Mouse (Mus musculus): Measurements from ENCODE around the gene Ankrd33. TPM values are rescaled to one million over a fixed set of nuclear protein-coding genes. Genes with fewer than 3 reads are reported as not detected.

The Ankrd33 gene
- total and polyA plus RNA-seq, 2 experiments = not detected

DNA sequence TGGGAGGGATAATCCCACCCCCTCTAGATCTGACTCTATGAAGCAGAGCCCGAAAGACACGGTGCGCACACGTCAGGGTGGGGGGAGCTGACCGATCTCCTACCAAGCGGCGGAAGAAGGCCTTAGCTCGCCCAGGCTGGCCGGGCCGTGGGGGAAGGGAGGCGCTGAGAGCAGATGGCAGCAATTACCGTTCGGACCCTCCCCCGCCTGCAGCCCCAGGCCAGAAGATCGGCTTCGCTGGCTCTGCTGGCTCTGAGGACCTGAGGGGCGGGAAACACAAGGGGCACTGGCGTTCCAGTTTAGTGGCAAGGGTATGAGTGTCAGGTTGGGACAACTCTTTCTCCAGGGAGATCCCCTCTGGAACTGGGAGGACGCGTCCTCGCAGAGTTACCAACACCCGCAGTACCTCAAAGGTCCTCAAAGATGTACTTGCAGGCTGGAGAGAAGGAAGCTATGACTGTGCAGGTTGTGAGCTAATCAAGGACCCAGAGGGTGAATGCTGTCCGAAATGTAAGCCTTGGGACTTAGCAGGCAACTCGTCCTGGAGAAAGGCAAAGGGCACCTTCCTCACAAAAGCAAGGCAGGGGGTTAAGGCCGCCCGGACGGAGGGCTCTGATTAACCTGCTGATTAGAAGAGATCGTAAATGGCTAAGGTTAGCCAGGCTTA is 17.4 kb upstream of the Ankrd33 start:
- Histone ChIP-seq H3K79me2 (ENCODE audit: control insufficient read depth, insufficient read depth, low read length) (no peaks in the 10 kb centered on the region), H3K27ac (replicated peaks; ENCODE audit: insufficient read depth, low read depth, low read length) (no peak overlapping the region), H3K27me3 (ENCODE audit: control insufficient read depth, insufficient read depth, low read length) (no peaks in the 10 kb centered on the region), H3K36me3 (ENCODE audit: control insufficient read depth, insufficient read depth, low read length) (no peaks in the 10 kb centered on the region), H3K4me1 (ENCODE audit: control insufficient read depth, insufficient read depth, low read length) (no peaks in the 10 kb centered on the region), H3K4me3 (ENCODE audit: insufficient read depth, low read depth, low read length) (no peak overlapping the region), H3K9ac (ENCODE audit: low read depth, low read length) (no peak overlapping the region)
- TF ChIP-seq CTCF (IDR thresholded peaks at IDR 0.05; ENCODE audit: low read depth, low read length) (no peak), POLR2A (IDR thresholded peaks at IDR 0.05; ENCODE audit: extremely low read depth, insufficient read depth, low read length) (no peak)
- WGBS = 43% methylated on average over 28 of the region's 28 CpGs
- DNase-seq (ENCODE audit: extremely low read depth, low read depth, low spot score) = no peak

- 92% methylated on average over 3 of the region's 3 CpGs for WGBS
- no peak for DNase-seq (ENCODE audit: extremely low read depth, low read depth, low spot score)
- Histone ChIP-seq H3K9ac (ENCODE audit: low read depth, low read length) (no peak overlapping the region), H3K27me3 (ENCODE audit: control insufficient read depth, insufficient read depth, low read length) (no peaks in the 10 kb centered on the region), H3K4me3 (ENCODE audit: insufficient read depth, low read depth, low read length) (no peak overlapping the region), H3K4me1 (ENCODE audit: control insufficient read depth, insufficient read depth, low read length) (peaks cover 2% of the 10 kb centered on the region), H3K79me2 (ENCODE audit: control insufficient read depth, insufficient read depth, low read length) (no peaks in the 10 kb centered on the region), H3K27ac (replicated peaks; ENCODE audit: insufficient read depth, low read depth, low read length) (no peak overlapping the region), H3K36me3 (ENCODE audit: control insufficient read depth, insufficient read depth, low read length) (no peaks in the 10 kb centered on the region)
- no peak for TF ChIP-seq CTCF (IDR thresholded peaks at IDR 0.05; ENCODE audit: low read depth, low read length)
- TF ChIP-seq POLR2A (IDR thresholded peaks at IDR 0.05; ENCODE audit: extremely low read depth, insufficient read depth, low read length) = no peak
Measured at GRCm38 (mm10) chr15:101100996-101101395, 14.6 kb upstream of the Ankrd33 start.

DNA sequence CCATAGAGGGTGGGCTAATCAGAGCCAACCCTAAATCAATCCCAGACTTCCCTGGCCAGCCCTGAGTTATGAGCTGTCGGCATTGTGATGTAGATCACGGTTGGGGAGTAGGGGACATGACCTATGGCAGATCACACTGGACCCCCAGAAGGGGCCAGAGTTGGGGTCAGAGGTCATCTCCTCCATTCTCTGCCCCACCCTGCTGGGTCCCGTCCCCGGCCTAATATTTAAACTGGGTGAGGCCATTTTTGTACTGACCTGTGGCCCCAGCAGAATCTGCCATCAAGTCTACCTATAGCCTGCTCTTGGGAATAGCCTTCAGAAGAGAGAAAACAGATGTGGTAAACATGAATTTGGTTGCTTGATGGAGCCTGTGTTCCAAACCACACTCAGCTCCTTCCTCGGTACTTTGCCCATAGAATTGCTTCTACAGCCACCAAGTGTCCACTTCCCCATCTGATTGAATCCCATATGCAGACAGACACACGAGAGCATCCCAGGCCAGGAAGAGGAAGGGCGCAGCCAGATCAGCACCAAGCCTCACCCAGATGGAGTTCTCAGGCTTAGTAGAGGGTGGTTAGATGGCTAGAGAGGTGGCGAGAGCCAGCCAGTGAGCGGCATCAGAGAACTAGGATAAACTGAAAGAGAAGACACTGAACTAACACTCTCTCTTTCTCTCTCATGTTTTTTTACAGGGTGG is 11.8 kb upstream of the Ankrd33 start:
- no peak for DNase-seq (ENCODE audit: extremely low read depth, low read depth, low spot score)
- H3K27ac ChIP-seq (replicated peaks; ENCODE audit: insufficient read depth, low read depth, low read length) = no peak overlapping the region
- H3K4me1 ChIP-seq (ENCODE audit: control insufficient read depth, insufficient read depth, low read length) = peaks cover 2% of the 10 kb centered on the region
- H3K27me3 ChIP-seq (ENCODE audit: control insufficient read depth, insufficient read depth, low read length) = no peaks in the 10 kb centered on the region
- WGBS = 87% methylated on average over 9 of the region's 9 CpGs
- no peak overlapping the region for H3K4me3 ChIP-seq (ENCODE audit: insufficient read depth, low read depth, low read length)
- H3K79me2 ChIP-seq (ENCODE audit: control insufficient read depth, insufficient read depth, low read length) = no peaks in the 10 kb centered on the region
- no peaks in the 10 kb centered on the region for H3K36me3 ChIP-seq (ENCODE audit: control insufficient read depth, insufficient read depth, low read length)
- TF ChIP-seq CTCF (IDR thresholded peaks at IDR 0.05; ENCODE audit: low read depth, low read length) (no peak), POLR2A (IDR thresholded peaks at IDR 0.05; ENCODE audit: extremely low read depth, insufficient read depth, low read length) (no peak)
- no peak overlapping the region for H3K9ac ChIP-seq (ENCODE audit: low read depth, low read length)

GRCm38 (mm10) chr15:101105496-101105994 is 10.0 kb upstream of the Ankrd33 start:
- DNase-seq (ENCODE audit: extremely low read depth, low read depth, low spot score) = peak; percentile 93
- Histone ChIP-seq H3K79me2 (ENCODE audit: control insufficient read depth, insufficient read depth, low read length) (no peaks in the 10 kb centered on the region), H3K9ac (ENCODE audit: low read depth, low read length) (peak overlapping the region; percentile 15; the same call in 1 of the 2 replicates), H3K4me1 (ENCODE audit: control insufficient read depth, insufficient read depth, low read length) (peaks cover 2% of the 10 kb centered on the region), H3K27ac (replicated peaks; ENCODE audit: insufficient read depth, low read depth, low read length) (peak overlapping the region; percentile 70), H3K36me3 (ENCODE audit: control insufficient read depth, insufficient read depth, low read length) (no peaks in the 10 kb centered on the region), H3K4me3 (ENCODE audit: insufficient read depth, low read depth, low read length) (peak overlapping the region; percentile 32), H3K27me3 (ENCODE audit: control insufficient read depth, insufficient read depth, low read length) (no peaks in the 10 kb centered on the region)
- WGBS = 3% methylated on average over 12 of the region's 12 CpGs
- peak; percentile 95 for TF ChIP-seq CTCF (IDR thresholded peaks at IDR 0.05; ENCODE audit: low read depth, low read length)
- no peak for TF ChIP-seq POLR2A (IDR thresholded peaks at IDR 0.05; ENCODE audit: extremely low read depth, insufficient read depth, low read length)

GRCm38 (mm10) chr15:101106011-101106410 is 9.5 kb upstream of the Ankrd33 start:
- no peak for DNase-seq (ENCODE audit: extremely low read depth, low read depth, low spot score)

More at GRCm38 (mm10) chr15:101106011-101106410, 9.5 kb upstream of the Ankrd33 start:
- TF ChIP-seq CTCF (IDR thresholded peaks at IDR 0.05; ENCODE audit: low read depth, low read length) (no peak), POLR2A (IDR thresholded peaks at IDR 0.05; ENCODE audit: extremely low read depth, insufficient read depth, low read length) (no peak)
- no peaks in the 10 kb centered on the region for H3K27me3 ChIP-seq (ENCODE audit: control insufficient read depth, insufficient read depth, low read length)
- peaks cover 2% of the 10 kb centered on the region for H3K4me1 ChIP-seq (ENCODE audit: control insufficient read depth, insufficient read depth, low read length)
- H3K4me3 ChIP-seq (ENCODE audit: insufficient read depth, low read depth, low read length) = peak overlapping the region; percentile 32
- WGBS = 46% methylated on average over 10 of the region's 10 CpGs
- no peaks in the 10 kb centered on the region for H3K36me3 ChIP-seq (ENCODE audit: control insufficient read depth, insufficient read depth, low read length)
- H3K27ac ChIP-seq (replicated peaks; ENCODE audit: insufficient read depth, low read depth, low read length) = peak overlapping the region; percentile 70
- H3K9ac ChIP-seq (ENCODE audit: low read depth, low read length) = peak overlapping the region; percentile 15
- no peaks in the 10 kb centered on the region for H3K79me2 ChIP-seq (ENCODE audit: control insufficient read depth, insufficient read depth, low read length)
